Mouse (Mus musculus) layer of hippocampus, adult 2 months (tissue): Measurements from ENCODE around the gene Ifi211. TPM values are rescaled to one million over a fixed set of nuclear protein-coding genes. Genes with fewer than 3 reads are reported as not detected.
"Not testable (repeated sequence)": the region's sequence is repeated elsewhere in the genome, so short reads cannot be mapped to it uniquely, and the experiment has no call there.

Source experiments
- DNase-seq, 2 experiments: peaks; one replicate each; pipeline ENCODE4 v3.0.0; 2022; ENCODE audit warnings: low spot score in 2 of 2
- H3K27ac ChIP-seq: fragments of 200-600 bp; 2 replicates; pipeline ENCODE4 v1.8.1; 2022
- H3K4me3 ChIP-seq: fragments of 200-600 bp; 2 replicates; pipeline ENCODE4 v1.8.1; 2022; ENCODE audit warnings: mild to moderate bottlenecking
- CTCF ChIP-seq: fragments of 200-600 bp; conservative IDR thresholded peaks from 2 replicates; pipeline ENCODE4 v1.8.1; 2022; ENCODE audit warnings: antibody characterized with exemption, mild to moderate bottlenecking, moderate library complexity
- long read RNA-seq, 2 experiments: library from polyadenylated mRNA; stranded (forward); transcript quantifications; one replicate each; pipeline ENCODE4 v2.0.0; 2021; ENCODE audit warnings: borderline mapping rate in 2 of 2
- total RNA-seq, 2 experiments: library from RNA; stranded (reverse); gene quantifications; 2 replicates each; pipeline ENCODE4 v1.2.3; 2021

Gene Ifi211
- total RNA-seq: not detected
- long read RNA-seq, experiment 1: 0 reads
- long read RNA-seq, experiment 2: 0 reads

DNA sequence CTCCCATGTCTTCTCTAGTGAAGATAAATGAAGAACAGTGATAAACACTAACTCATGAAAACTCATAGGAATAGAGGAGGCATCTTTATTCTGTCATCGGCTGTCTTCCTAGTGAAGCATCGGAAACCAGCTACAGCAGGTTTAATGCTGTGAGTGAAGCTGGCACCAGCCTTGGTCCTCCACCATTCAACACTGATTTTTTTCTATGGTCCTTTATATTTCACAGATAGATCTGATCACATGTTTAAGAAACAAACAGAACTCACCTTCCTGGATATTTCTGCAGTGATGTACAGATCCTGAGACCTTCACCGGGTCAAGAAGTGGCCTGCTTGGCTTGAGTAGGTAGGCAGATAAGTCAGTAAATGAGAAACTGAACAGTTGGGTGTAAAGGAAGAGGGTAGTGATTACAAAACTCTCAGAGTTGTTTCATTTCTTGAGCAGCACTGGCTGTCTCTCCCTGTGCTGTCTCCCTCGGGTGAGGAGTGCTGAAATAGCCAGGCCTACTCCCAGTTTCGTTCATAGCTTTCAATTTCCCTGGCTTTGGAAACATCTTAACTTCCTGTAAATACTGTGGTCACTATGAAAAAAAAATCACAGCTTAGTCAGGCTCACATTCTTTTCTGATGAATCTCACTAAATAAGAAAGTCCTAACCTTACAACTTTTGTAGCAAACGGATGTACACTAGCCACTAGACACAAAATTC, at the start of gene Ifi211:
Gene Ifi211, minus strand, starts transcription at position 499 of the 708 bp plus-strand sequence.
- H3K27ac ChIP-seq, H3K4me3 ChIP-seq, DNase-seq: not testable (repeated sequence)

- not testable (repeated sequence) for H3K4me3 ChIP-seq, DNase-seq, H3K27ac ChIP-seq
These were observed 48.6 kb upstream of the Ifi211 start for GRCm38 (mm10) chr1:173961491-173961890.

- DNase-seq, H3K27ac ChIP-seq, H3K4me3 ChIP-seq: not testable (repeated sequence)
These were observed 47.2 kb upstream of the Ifi211 start for GRCm38 (mm10) chr1:173959998-173960397.

GRCm38 (mm10) chr1:173955839-173956527, 43.1 kb upstream of the Ifi211 start:
- H3K4me3 ChIP-seq, H3K27ac ChIP-seq, DNase-seq: not testable (repeated sequence)

DNA sequence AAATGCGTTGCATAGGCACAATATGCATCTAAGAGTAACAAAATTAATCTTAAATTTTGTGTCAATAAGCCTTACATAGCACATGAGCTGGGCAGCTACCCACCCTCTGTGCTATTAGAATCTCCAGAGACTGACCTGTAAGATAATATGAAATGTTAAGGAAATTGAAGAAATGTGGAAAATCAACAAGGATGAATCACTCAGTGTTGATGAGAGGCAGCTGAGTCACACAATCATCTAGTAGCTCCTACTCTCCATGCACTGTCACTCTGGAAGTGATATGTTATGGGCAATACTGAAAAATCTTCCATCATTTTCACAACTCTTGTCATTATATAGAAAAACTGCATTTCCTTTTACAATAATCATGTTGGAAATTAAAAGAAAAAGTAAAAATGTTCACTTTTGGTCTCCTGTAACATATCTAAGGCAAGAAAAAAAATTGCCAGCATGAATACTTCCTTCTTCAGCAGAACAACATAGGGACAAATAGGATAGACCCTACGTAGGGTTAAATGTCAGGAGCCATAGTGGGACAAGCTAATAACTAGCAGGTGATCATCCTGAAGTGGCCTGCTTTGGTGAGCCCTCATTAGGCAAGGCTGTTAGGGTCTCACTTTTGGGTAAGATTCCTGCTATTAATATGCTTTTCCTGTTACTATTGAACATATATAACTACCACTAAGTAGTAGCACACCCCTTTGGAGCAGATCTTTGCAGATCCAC, 42.4 kb upstream of the Ifi211 start:
- H3K4me3 ChIP-seq: no peak overlapping the region
- DNase-seq: no peak
- H3K27ac ChIP-seq: no peak overlapping the region
- no peak for TF ChIP-seq CTCF

GRCm38 (mm10) chr1:173953563-173953962, 40.7 kb upstream of the Ifi211 start:
- no peak for DNase-seq
- TF ChIP-seq CTCF: no peak
- H3K27ac ChIP-seq: no peak overlapping the region
- no peak overlapping the region for H3K4me3 ChIP-seq

DNA sequence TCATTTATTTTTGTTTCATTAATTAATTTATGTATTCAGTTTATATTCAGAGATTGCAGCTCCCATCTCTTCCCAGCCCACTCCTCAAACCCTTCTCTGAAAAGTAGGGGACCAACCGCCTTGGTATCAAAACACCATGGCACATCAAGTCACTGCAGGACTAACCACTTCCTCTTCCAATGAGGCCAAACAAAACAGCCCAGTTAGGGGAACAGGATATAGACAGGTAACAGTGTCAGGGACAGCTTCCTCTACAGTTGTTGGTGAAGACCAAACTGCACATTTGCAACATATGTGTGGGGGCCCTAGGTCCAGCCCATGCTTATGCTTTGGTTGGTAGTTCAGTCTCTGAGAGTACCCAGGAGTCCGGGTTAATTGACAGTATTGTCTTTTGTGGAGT, 36.2 kb upstream of the Ifi211 start:
- H3K27ac ChIP-seq, DNase-seq, H3K4me3 ChIP-seq: not testable (repeated sequence)

- H3K4me3 ChIP-seq, H3K27ac ChIP-seq: not testable (repeated sequence)
- peak; percentile 59 to 61 for DNase-seq
These were observed 29.9 kb upstream of the Ifi211 start for GRCm38 (mm10) chr1:173942780-173943066.

GRCm38 (mm10) chr1:173941924-173942779, 29.3 kb upstream of the Ifi211 start, which contains the start of the genes Mndal and Ifi203:
Mndal (minus strand) TSS chr1:173942491.
Ifi203 (minus strand) TSS chr1:173942672.
- not testable (repeated sequence) for DNase-seq, H3K4me3 ChIP-seq, H3K27ac ChIP-seq

DNA sequence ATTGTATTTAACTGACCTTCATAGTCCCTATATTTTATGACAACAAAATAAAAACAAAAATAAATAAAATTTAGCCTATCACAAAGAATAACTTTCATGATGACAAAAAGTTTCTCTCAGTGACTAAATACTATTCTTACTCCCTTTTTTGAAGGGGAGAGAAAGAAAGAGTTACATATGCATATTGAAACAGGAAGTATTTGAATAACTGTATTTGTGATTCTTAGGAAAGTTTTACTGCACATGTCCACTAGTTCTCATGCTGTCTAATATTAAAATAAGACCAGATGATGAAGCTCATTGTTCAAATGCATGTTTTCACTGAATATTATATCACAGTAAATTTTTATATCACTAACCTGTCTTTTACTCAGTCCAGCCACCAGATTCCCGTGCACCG, 28.7 kb upstream of the Ifi211 start:
- DNase-seq, H3K4me3 ChIP-seq, H3K27ac ChIP-seq: not testable (repeated sequence)

DNA sequence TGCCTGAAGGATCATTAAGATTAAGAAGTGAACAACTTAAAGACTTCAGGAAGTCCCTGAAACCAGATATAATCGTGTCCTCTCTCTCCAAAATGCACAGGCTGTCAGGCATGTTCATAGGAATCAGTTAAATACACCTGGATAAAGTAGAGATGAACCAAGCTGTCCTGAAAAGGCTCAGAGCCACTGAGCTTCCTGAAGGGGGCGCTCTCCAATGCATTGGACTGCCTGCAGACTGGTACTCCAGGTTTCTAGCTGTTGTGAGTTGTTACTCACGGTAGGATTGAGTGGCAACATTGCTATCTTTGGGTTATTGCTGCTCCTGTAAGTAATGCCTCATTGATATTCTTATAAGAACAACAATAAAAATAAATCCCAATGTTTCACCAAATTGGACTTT, 6.4 kb upstream of the Ifi211 start:
- H3K27ac ChIP-seq, H3K4me3 ChIP-seq, DNase-seq: not testable (repeated sequence)

DNA sequence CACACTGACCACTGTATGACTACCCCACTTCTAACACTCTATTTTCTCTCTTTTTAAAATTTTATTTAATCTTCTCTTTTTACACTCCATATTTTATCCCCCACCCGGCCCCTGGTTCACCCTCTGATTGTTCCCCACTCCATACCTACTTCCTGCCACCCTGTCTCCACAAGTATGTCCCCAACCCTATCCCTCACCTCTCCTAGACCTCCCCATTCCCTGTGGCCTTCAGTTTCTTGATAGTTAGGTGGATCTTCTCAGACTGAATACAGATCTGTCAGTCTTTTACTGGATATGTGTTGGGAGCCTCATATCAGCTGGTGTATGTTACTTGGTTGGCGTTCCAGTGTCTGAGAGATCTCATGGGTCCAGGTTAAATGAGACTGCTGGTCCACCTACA, 1.7 kb upstream of the Ifi211 start:
- no peak for DNase-seq
- no peak for TF ChIP-seq CTCF
- Histone ChIP-seq H3K27ac (no peak overlapping the region), H3K4me3 (no peak overlapping the region)

- not testable (repeated sequence) for H3K4me3 ChIP-seq, H3K27ac ChIP-seq, DNase-seq
These were observed 478 bp upstream of the Ifi211 start for GRCm38 (mm10) chr1:173913256-173913791.
